Mouse (Mus musculus): ENCODE results near the gene Dusp6. TPM values are rescaled to one million over a fixed set of nuclear protein-coding genes. Genes with fewer than 3 reads are reported as not detected.
A peak's percentile ranks its signal among the peaks of the same experiment; 100 is the strongest.
"Not testable (repeated sequence)": the region's sequence is repeated elsewhere in the genome, so short reads cannot be mapped to it uniquely, and the experiment has no call there.

Dusp6 gene
- 20.3 and 27.6 TPM in 2 replicates for polyA plus RNA-seq (2014; fragmentation: Nextera tagmentation; extraction: Ambion mirVana)

- peak; percentile 97 for ATAC-seq (ENCODE audit: low read depth)
- peaks cover 15% of the 10 kb centered on the region; the same call in 1 of the 2 replicates for H3K4me1 ChIP-seq (ENCODE audit: control insufficient read depth, insufficient read depth, low read length)
- under 1% methylated on average over 29 of the region's 29 CpGs for WGBS
Observed at GRCm38 (mm10) chr10:99262867-99263379, at the start of gene Dusp6. Dusp6 (plus strand) TSS chr10:99263231.

DNA sequence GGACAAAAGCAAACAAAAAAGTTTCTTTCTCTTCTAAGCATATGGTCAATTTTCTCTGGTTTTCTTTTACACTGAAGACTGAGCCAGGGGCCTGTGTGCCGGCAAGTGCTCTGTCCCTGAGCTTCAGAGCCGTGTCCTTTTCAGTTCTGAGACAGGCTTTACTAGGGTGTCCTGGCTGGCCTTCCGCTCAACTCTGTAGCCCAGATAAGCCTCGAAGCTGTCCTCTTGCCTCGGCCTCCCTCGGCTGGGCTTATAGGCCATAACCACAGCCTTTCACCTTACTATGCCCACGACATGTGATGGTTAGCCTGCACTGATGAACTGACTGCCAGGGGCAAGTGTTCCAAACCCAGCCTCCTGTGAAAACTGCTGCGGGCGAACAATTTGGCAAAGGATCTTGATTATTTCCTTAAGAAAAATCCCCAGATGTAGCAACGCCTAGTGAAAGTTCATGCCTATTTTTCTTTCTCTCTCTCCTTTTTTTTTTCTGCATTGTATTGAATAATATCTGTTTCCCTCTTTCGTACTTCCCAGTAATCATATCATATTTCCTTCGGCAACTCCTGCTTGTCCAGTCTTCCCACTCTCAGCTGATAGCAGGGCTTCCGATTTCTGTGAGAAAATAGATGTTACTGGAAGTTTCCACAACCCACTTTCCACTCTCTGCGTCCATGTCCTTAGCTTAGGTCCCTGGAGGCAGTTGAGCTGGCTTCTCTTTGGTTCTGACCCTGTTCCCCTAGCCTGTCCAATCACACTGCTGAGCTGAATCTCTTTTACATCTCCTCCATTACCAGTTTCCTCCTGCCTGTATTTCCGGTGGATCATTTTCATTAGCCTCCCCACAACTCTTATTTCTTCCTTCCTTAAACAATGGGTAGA is 48.4 kb upstream of the Dusp6 start:
- Histone ChIP-seq H3K4me2 (ENCODE audit: low read depth, low read length) (no peak overlapping the region), H3K9ac (replicated peaks; ENCODE audit: low read depth, low read length) (no peak overlapping the region), H3K4me3 (ENCODE audit: low read depth, low read length) (no peak overlapping the region), H3K4me1 (ENCODE audit: control insufficient read depth, insufficient read depth, low read length) (no peaks in the 10 kb centered on the region), H3K36me3 (ENCODE audit: control insufficient read depth, insufficient read depth, low read length) (no peaks in the 10 kb centered on the region), H3K27ac (ENCODE audit: low read depth, low read length) (no peak overlapping the region), H3K27me3 (ENCODE audit: control insufficient read depth, insufficient read depth, low read length) (no peaks in the 10 kb centered on the region), H3K9me3 (ENCODE audit: control insufficient read depth, low read length) (no peaks in the 10 kb centered on the region)
- no peak for ATAC-seq (ENCODE audit: low read depth)
- 90% methylated on average over 15 of the region's 15 CpGs for WGBS

More at GRCm38 (mm10) chr10:99262867-99263379, at the start of gene Dusp6:
- Histone ChIP-seq H3K27me3 (ENCODE audit: control insufficient read depth, insufficient read depth, low read length) (no peaks in the 10 kb centered on the region), H3K36me3 (ENCODE audit: control insufficient read depth, insufficient read depth, low read length) (no peaks in the 10 kb centered on the region), H3K9ac (replicated peaks; ENCODE audit: low read depth, low read length) (peak within 1 kb of the TSS; percentile 72), H3K9me3 (ENCODE audit: control insufficient read depth, low read length) (no peaks in the 10 kb centered on the region), H3K27ac (ENCODE audit: low read depth, low read length) (peak within 1 kb of the TSS; percentile 85), H3K4me3 (ENCODE audit: low read depth, low read length) (peak within 1 kb of the TSS; percentile 66), H3K4me2 (ENCODE audit: low read depth, low read length) (peak within 1 kb of the TSS; percentile 71)

DNA sequence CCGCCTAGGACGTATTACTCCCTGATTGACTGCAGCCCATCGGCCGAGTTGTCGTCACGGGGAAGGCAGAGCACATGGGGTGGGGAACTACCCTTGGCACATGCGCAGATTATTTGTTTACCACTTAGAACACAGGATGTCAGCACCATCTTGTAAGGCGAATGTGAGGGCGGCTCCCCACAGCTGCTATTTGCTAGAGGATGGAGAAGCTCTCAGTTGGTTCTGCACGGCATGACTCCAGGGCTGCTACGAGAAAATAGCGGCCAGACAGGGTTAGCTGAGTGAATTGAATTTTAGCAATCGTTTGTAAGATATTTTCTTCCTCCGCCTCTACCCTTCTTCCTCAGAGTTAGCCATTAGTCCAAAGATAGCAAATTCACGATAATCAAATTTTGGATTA is 46.5 kb upstream of the Dusp6 start:
- H3K4me1 ChIP-seq (ENCODE audit: control insufficient read depth, insufficient read depth, low read length); H3K27ac ChIP-seq (ENCODE audit: low read depth, low read length); H3K36me3 ChIP-seq (ENCODE audit: control insufficient read depth, insufficient read depth, low read length); H3K4me2 ChIP-seq (ENCODE audit: low read depth, low read length); H3K4me3 ChIP-seq (ENCODE audit: low read depth, low read length); ATAC-seq (ENCODE audit: low read depth); H3K27me3 ChIP-seq (ENCODE audit: control insufficient read depth, insufficient read depth, low read length); H3K9me3 ChIP-seq (ENCODE audit: control insufficient read depth, low read length); H3K9ac ChIP-seq (replicated peaks; ENCODE audit: low read depth, low read length): not testable (repeated sequence)
- 92% methylated on average over 14 of the region's 15 CpGs for WGBS

DNA sequence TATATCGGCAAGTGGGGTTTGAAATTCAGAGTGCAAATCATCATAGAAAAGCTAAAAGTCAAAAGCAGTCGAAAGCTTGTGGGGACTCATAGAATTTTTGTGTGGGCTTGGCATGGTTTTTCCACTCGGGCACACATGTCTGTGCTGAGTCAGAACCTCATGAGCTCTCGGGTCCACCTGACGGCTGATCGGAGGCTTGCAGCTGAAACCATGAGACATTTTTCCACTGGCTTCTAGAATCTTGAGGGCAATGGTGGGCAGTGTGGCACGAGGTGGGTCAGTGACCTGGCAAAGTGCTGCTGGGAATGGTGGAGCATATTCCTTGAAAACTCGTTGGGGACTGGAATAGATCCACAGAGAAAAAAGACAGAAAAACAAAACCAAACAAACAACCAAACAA is 41.5 kb upstream of the Dusp6 start:
- ATAC-seq (ENCODE audit: low read depth), result no peak
- Histone ChIP-seq H3K4me2 (ENCODE audit: low read depth, low read length) (no peak overlapping the region), H3K27me3 (ENCODE audit: control insufficient read depth, insufficient read depth, low read length) (no peaks in the 10 kb centered on the region), H3K9ac (replicated peaks; ENCODE audit: low read depth, low read length) (no peak overlapping the region), H3K9me3 (ENCODE audit: control insufficient read depth, low read length) (no peaks in the 10 kb centered on the region), H3K36me3 (ENCODE audit: control insufficient read depth, insufficient read depth, low read length) (no peaks in the 10 kb centered on the region), H3K4me3 (ENCODE audit: low read depth, low read length) (no peak overlapping the region), H3K27ac (ENCODE audit: low read depth, low read length) (no peak overlapping the region), H3K4me1 (ENCODE audit: control insufficient read depth, insufficient read depth, low read length) (no peaks in the 10 kb centered on the region)
- WGBS, result 94% methylated on average over 8 of the region's 8 CpGs

DNA sequence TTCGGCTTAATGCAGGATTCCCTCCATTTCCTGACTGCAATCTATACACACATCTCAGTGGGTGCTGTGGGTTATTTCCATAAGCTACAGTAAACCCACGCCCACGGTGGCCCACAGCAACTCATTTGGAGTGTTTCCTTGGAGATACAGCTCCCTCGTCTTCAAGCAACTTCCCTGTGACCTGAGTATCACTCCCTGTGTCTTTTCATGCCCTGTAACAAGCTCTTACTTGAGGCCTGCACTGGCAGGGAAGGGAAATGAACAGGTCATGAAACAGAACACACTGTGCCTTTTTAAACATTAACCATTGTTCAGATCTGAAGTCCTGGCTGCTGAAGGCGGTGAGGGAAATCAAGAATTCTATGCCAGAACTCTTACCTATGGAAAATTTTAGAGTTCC is 40.3 kb upstream of the Dusp6 start:
- 75% methylated on average over 5 of the region's 5 CpGs for WGBS
- Histone ChIP-seq H3K9me3 (ENCODE audit: control insufficient read depth, low read length) (no peaks in the 10 kb centered on the region), H3K4me1 (ENCODE audit: control insufficient read depth, insufficient read depth, low read length) (no peaks in the 10 kb centered on the region; the same call in 1 of the 2 replicates), H3K4me2 (ENCODE audit: low read depth, low read length) (no peak overlapping the region), H3K36me3 (ENCODE audit: control insufficient read depth, insufficient read depth, low read length) (no peaks in the 10 kb centered on the region), H3K4me3 (ENCODE audit: low read depth, low read length) (no peak overlapping the region), H3K27me3 (ENCODE audit: control insufficient read depth, insufficient read depth, low read length) (no peaks in the 10 kb centered on the region), H3K27ac (ENCODE audit: low read depth, low read length) (no peak overlapping the region), H3K9ac (replicated peaks; ENCODE audit: low read depth, low read length) (no peak overlapping the region)
- ATAC-seq (ENCODE audit: low read depth), result no peak

- ATAC-seq (ENCODE audit: low read depth), result no peak
- WGBS, result 81% methylated on average over 3 of the region's 3 CpGs
- Histone ChIP-seq H3K27me3 (ENCODE audit: control insufficient read depth, insufficient read depth, low read length) (no peaks in the 10 kb centered on the region), H3K4me3 (ENCODE audit: low read depth, low read length) (no peak overlapping the region), H3K4me2 (ENCODE audit: low read depth, low read length) (no peak overlapping the region), H3K27ac (ENCODE audit: low read depth, low read length) (no peak overlapping the region), H3K9me3 (ENCODE audit: control insufficient read depth, low read length) (no peaks in the 10 kb centered on the region), H3K36me3 (ENCODE audit: control insufficient read depth, insufficient read depth, low read length) (no peaks in the 10 kb centered on the region), H3K9ac (replicated peaks; ENCODE audit: low read depth, low read length) (no peak overlapping the region), H3K4me1 (ENCODE audit: control insufficient read depth, insufficient read depth, low read length) (peaks cover 9% of the 10 kb centered on the region; the same call in 1 of the 2 replicates)
Observed at GRCm38 (mm10) chr10:99224218-99224617, 38.8 kb upstream of the Dusp6 start.

- H3K27ac ChIP-seq (ENCODE audit: low read depth, low read length), result no peak overlapping the region
- H3K9me3 ChIP-seq (ENCODE audit: control insufficient read depth, low read length), result no peaks in the 10 kb centered on the region
- H3K9ac ChIP-seq (replicated peaks; ENCODE audit: low read depth, low read length), result no peak overlapping the region
- peaks cover 9% of the 10 kb centered on the region; the same call in 1 of the 2 replicates for H3K4me1 ChIP-seq (ENCODE audit: control insufficient read depth, insufficient read depth, low read length)
- H3K4me3 ChIP-seq (ENCODE audit: low read depth, low read length), result no peak overlapping the region
- H3K27me3 ChIP-seq (ENCODE audit: control insufficient read depth, insufficient read depth, low read length), result no peaks in the 10 kb centered on the region
- no peak for ATAC-seq (ENCODE audit: low read depth)
- no peak overlapping the region for H3K4me2 ChIP-seq (ENCODE audit: low read depth, low read length)
- H3K36me3 ChIP-seq (ENCODE audit: control insufficient read depth, insufficient read depth, low read length), result no peaks in the 10 kb centered on the region
- 89% methylated on average over 5 of the region's 5 CpGs for WGBS
Observed at GRCm38 (mm10) chr10:99226782-99227181, 36.2 kb upstream of the Dusp6 start.

DNA sequence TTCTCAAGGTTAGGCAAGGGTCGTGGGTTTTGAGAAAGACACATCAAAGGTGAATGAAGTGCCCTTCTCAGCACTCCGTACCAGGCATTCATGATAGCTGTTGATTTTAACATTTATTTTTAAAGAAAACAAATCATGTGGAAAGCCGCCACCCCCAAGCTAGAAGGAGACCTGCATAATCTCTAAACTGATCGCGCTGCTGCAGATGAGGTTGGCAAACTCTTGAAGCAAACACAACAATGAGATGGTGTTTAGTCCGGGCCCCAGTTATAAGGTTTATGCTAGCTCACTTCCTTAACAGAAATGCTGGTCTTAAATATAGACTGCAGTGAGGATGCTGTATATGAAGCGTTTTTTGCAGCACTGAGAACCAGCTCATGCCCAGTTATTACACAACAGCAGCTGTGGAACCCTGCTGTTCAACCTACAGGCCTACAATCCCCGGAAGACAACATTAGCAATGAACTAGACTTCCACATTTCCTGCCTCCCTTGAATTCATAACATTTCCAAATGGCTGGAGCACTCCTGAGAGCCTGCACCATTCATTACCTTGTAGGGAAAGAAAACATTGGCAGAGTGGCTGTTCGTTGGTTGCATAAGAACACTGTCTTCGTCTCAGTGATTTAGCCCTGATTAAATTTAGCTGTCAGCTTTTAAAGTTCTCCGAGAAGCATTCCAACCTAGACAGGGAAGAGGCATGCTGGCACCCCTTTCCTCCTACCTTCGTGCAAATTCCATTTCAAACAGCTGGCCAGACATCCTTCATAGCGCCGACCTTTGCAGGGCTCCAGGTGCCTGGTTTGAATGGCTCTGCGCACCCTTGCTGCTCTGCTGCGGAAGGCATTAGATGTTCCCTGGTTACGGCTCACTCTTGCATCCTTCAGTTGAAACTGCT is 34.8 kb upstream of the Dusp6 start:
- Histone ChIP-seq H3K9ac (replicated peaks; ENCODE audit: low read depth, low read length) (no peak overlapping the region), H3K4me1 (ENCODE audit: control insufficient read depth, insufficient read depth, low read length) (peaks cover 9% of the 10 kb centered on the region; the same call in 1 of the 2 replicates), H3K9me3 (ENCODE audit: control insufficient read depth, low read length) (no peaks in the 10 kb centered on the region), H3K4me2 (ENCODE audit: low read depth, low read length) (peak overlapping the region; percentile 11; the same call in 1 of the 2 replicates), H3K27me3 (ENCODE audit: control insufficient read depth, insufficient read depth, low read length) (no peaks in the 10 kb centered on the region), H3K27ac (ENCODE audit: low read depth, low read length) (0 out of 2 replicates have a peak overlapping the region, but pooled peaks have one; percentile 44), H3K36me3 (ENCODE audit: control insufficient read depth, insufficient read depth, low read length) (no peaks in the 10 kb centered on the region), H3K4me3 (ENCODE audit: low read depth, low read length) (no peak overlapping the region)
- ATAC-seq (ENCODE audit: low read depth), result 0 out of 2 replicates have a peak, but pooled peaks have one; percentile 41
- WGBS, result 37% methylated on average over 17 of the region's 17 CpGs

Measured in neural tube, embryonic 14.5 days (tissue).